Mouse (Mus musculus): ENCODE results near the gene Abca2. TPM values are rescaled to one million over a fixed set of nuclear protein-coding genes. Genes with fewer than 3 reads are reported as not detected.

Abca2 gene
- total RNA-seq, 2 experiments from 2014 or later: 12.7 to 13.8 TPM

DNA sequence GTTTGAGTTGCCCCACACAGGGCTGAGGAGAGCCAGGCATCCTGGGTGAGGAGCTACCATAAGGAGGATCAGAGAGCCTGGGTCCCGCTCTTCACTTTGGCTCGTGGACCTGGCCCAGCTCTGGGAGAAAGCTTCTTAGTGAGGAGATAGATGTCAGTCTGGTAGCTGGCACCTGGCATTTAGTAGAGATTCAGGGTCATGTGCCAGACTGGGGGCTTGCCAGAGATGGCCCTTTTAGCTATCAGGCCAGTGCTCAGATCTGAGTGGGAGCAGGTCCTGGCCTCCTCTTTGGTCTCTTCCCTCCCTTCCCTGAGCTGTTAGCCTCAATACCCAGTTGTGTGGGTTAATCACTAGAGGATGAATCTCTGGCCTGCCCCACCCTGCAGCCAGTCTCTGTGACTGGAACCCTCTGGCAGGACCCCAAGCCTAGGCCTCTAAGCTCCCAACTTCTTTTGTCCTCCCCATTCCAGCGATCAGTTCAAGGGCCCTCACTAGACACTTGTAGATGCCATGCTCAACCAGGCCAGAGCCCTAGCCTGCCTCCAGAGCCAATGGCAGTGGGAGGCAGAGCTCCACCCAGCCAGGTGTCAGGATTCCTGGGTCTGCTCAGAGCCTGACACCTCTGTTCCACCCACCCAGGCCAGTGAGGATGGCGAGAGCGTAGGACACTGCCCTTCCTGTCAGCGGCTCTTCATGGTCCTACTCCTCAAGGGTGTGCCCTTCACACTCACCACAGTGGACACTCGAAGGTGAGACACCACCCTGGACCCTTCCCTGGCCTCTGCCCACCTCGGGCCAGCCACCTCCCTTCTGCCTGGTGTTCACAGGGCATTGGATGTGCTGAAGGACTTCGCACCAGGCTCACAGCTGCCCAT is 28.8 kb downstream of the Abca2 start:
- DNase-seq (ENCODE audit: low spot score in 2 of 2): no peak

DNA sequence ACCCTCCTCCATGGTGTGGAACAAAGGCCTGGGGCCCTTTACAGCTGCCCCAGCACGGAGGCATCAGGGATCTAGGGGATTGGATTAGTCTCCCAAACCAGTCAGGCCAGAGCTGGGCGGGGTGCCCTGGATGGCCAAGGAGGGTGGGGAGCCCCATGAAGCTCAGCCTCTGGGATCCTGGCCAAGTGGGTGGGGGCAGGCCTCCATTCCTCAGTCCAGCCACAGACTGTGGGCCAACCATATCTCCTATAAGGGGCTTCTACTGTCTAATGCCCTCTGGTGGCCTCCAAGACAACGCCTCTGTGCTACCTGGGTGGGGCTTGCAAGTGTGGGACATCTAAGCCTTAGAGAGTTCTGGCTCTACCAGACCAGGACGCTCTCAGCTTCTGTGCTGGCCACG is 30.4 kb downstream of the Abca2 start:
- DNase-seq (ENCODE audit: low spot score in 2 of 2): peak; percentile 59 to 71

DNA sequence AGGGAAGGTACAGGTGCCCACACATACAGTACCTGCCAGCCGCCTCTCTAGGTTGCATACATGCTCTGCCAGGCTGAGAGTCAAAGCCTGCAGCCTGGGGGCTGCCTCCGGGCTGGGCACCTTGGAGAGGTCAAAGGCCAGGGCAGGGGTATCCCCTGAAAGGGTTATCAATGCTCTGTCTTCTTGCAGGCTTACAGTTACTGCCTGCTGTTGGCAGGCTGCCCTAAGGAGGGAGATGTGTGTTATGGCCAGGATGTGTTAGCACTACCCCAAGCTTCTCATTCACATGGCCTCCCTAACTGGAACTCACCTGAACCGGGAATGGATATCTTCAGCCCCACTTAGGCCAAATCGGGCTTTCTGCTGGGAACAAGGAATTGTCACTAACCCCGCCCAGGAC is 31.6 kb downstream of the Abca2 start:
- no peak for DNase-seq (ENCODE audit: low spot score in 2 of 2)

DNA sequence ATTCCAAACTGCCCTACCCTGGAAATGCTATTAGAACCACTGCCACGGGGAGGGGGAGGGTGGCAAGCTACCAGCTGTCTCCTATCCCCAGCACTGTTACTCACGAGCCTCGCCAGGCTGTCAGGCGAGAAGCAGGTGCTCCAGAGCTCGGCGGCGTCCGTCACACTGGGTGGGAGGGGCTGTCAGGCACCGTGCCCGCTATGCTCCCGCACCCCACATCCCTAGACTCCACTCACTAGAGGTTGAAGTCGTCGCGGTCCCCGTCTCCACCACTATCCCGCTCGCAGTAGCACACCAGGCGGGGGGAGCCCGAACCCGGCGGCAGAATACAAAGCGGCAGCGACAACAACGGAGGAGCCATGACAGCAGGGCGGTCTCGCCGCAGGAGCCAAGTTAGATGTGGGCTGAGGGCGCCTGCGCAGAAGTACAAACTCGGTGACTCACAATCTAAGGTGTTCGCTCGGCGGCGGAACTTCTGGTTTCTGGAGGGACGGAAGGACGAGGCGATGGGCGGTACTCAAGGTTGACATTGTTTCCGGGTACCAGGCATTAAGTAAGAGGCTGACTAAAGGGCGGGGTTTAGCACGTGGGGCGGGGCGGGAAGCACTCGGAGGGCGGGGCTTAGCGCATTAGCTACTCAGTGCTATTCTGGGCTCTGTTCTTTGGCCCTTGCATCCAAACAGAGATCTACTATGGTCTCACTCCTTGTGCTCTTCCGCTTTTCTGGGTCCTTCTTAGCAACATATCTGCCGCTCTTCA is 32.2 kb downstream of the Abca2 start, which contains the start of gene Paxx:
TSS of gene Paxx (minus strand) at position 544 of the 759 bp plus-strand sequence.
- DNase-seq (ENCODE audit: low spot score in 2 of 2): peak; percentile 79 to 91

DNA sequence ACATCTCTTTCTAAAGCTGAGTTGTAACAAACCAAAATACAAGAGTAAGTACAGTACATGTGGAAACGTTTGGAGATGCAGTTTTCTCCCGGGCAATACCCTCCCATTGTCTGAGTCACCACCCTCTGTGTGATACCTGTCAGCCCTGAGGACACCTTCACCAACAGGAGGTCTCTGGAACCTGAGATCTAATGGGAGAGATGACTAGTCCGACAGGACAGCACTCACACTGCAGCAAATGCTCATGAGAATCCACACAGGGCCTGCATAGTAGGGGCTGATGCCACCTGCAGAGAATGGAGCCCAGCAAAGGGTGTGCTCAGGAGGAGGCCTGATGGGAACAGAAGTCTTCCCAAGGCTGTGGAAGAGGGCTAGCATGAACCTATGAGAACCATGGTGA is 32.9 kb downstream of the Abca2 start:
- DNase-seq (ENCODE audit: low spot score in 2 of 2): no peak

DNA sequence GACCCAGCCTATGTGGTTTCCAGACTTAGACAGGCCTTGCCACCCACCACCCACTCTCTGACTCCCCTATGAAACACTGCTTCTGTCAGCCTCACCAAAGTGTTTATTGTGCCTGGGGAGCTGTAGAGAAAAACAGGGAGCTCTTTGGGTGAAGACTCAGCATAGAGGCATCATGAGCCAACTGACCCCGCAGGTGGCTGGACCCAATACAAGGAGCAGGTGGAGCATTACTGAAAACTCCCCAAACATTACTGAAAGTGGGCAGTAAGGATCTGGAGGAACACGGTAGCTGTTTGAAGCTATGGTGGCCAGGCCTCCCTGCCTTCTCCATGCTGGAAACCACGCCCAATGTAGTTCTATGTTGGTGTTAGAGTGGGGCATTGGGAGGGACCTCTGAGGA is 35.1 kb downstream of the Abca2 start:
- DNase-seq (ENCODE audit: low spot score in 2 of 2): no peak

DNA sequence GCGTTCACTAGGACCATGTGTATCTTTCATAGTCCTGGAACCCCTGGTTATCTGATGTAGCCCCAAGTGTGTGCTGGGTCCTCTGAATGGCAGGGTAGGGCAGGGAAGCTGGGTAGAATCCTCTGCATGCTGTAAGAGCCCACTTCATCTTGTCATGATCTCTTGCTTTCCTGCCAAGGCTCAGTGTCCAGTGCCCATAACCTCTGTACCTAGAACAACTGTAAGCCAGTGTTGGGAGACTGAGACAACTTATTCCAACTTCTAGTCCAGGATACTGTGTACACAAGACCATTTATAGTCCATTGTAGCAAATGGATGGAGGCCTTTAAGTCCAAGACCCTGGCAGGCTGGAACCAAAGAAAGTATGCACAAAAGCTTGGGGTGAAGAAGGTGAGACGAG is 36.8 kb downstream of the Abca2 start:
- no peak for DNase-seq (ENCODE audit: low spot score in 2 of 2)

DNA sequence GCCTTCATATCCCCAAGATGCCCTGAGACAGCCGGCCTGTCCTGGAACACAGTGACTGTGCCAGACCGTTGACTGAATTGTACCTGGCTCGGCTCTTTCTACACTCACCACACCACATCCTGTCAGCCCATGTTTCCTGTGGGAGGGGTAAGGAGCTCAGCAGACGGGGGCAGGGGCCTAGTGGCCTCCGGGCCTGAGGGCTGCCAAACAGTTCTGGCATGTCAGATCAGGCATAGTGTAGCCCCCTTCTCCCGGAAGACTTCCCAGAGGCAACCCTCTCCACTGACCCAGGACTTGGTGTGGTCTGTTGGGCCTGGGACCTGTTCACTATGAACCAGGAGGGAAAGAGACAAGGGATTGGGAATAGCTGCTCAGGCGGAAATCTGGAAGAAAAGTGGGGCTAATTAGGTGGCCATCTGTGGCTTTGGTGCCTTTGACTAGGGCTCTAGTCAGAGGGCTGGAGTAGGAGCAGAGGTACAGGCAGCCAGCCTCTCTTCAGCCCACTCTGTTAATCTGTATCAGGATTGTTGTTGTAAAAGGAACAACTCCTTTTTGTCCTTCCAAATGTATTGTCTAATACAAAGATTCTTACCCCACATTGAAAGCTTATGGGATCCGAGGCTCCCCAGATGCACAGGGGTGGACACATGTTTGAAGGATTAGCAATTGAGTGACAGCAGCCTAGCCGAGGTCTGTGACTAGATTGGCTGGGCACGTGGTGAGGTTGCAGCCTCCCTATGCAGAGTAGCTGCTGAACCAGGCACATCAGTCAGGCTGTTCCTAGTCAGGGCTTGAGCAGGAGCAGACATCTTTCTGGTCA is 37.5 kb downstream of the Abca2 start:
- no peak for DNase-seq (ENCODE audit: low spot score in 2 of 2)

DNA sequence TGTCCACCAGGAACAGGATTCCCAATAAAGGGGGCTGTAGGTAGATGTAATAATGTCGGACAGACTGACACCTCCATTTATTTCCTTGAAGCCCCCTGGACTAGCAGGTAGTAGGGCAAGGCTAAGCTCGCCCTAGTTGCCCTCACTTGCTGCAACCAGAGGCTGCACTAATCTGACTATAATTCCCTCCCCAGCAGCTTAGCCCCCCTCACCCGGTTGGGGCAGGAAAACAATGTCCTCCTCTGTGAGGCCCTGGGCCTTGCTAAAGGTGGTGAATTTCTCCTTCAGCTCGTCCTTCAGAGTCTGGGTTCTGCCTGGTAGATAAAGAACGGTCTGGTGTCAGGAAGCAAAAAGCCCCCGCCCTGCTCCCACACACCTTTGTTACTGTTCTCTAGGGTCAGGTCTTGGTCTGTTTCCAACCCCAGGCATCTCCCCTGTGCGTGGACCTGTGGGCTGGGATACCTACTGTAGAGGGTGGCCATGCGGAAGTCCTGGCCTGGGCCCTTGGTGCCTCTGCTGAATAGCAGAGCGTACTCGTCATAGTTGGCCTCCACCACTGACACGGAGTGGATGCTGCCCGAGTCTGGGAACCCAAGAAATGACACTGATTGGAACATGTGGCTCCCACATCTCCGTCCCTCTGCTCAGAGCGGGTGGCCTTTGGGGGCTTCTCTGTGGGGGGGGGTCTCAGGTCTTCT is 39.3 kb downstream of the Abca2 start:
- no peak for DNase-seq (ENCODE audit: low spot score in 2 of 2)

DNA sequence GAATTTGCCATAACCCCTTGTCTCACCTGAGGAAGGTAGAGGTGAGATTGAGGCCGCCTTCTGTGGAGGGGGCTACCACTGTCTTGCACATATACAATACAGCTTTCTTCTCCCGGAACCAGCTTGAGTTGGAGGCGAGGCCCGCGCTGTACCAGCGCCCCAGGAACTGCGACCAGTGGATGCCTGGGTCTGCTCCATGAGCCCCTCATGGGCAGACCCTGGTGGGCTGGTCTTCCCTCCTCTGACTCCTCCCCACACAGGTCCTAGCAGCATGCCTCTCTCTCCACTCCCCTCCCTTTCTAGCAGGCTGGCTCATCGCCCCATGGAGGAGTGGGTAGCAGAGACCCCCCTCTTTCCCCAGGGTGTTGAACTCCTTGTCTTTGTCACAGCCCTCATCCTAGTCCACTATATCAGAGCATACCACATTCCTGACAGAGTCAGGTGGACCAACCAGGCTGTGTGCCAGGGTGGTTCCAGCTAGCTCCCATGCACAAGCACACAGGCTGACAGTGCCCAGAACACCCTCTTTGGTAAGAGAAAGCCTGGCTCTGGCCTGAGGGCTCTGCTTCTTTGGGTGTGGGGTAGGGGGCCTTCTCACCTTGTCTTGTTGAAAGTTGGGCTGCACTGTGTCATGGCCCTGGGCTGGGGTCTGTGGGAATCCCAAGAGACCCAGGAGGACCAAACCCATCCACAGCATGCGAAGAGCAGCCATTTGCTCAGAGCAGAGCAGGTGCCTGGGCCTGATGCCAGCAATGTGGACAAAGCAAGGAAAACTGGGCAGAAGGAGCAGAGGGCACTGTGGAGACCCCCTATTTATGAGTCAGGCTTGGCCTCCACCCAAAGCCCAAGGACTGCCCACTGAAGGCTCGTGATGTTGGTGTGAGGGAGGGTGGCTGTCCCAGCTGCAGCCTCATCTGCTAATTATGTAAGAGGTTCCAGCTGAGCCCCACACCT is 40.7 kb downstream of the Abca2 start:
- no peak for DNase-seq (ENCODE audit: low spot score in 2 of 2)

DNA sequence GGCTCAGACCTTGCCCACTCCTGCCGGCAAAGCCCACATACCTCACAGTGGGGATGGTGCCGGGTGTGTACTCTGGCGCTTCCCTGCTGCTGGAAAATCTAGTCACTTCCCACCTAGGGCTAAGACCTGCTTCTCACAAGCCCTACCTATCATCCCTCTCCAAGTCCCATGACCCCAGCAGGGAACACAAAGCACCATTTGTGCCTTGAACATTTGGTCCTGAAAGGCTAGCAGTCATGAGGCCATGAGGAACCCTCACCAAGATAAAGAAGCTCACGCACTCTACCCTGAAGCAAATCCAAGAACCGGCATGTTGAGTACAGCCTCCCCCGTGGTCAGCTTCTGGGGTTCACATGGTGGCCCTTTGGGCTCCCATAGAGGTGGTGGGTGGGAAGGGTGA is 41.5 kb downstream of the Abca2 start, which contains the start of gene Ptgds:
TSS of gene Ptgds (minus strand) at position 78 of the 400 bp plus-strand sequence.
- DNase-seq (ENCODE audit: low spot score in 2 of 2): no peak

DNA sequence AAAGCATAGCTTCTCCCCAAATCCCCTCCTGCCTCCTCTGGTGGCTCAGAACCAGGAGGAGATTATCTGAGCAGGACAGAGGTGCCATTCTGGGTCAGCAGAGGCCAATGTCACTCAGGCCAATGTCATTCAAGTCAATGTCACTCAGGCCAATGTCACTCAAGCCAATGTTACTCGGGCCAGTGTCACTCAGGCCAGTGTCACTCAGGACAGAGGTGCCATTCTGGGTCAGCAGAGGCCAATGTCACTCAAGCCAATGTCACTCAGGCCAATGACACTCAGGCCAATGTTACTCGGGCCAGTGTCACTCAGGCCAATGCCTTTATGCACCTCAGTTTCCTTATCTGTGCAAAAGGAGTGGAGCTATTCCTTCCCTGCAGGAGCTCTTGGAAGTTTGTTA is 44.0 kb downstream of the Abca2 start:
- no peak for DNase-seq (ENCODE audit: low spot score in 2 of 2)

DNA sequence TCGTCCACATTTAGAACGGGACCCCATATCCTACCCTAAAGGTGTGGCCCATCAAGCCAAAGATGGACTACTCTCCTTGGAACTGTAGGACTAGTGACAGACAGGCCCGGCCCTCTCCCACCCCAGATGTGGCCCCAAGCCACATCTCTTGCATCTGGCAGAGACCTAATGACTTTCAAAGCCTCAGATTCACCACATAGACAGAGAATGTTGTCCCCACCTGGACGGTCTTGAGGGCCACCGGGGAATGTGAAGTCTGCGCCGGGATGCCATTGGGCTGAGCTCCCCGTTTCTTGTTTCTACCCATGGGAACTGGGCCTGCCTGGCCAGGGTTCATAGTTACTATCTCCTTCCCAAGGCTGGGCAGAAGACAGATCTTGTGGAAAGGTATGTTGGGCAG is 49.0 kb downstream of the Abca2 start:
- no peak for DNase-seq (ENCODE audit: low spot score in 2 of 2)

DNA sequence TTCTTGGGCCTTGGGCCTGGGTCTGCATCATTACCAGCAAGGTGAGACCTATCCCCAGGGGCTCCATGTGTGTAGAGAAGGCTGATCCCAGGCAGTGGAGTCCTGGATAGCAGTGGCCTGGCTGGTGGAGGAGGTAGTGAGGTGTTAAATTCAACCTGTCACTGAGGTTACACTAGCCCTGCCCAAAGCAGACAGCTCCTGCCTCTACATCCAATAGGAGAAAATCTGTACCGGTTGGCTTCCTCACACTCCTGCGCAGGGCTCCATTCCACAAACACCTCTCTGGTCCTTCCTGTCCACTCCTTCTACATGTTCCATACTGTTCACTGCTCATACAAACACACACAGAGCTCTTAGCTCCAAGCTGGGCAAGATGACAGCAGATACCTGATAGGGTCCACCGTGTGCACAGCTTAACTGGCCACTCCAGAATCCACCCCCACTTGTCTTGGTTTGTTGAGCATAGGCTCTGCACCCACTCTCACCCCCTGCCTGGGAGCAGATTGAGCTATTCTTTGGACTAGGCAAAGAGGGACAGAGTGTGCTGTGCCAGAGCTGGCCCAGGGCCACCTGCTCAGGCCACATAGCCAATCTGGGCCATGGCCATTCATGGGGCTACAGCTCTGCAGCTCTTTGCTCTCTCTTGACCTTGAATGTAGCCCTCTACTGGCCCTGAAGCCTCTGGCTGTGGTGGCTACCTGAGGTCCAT is 49.6 kb downstream of the Abca2 start:
- no peak for DNase-seq (ENCODE audit: low spot score in 2 of 2)

DNA sequence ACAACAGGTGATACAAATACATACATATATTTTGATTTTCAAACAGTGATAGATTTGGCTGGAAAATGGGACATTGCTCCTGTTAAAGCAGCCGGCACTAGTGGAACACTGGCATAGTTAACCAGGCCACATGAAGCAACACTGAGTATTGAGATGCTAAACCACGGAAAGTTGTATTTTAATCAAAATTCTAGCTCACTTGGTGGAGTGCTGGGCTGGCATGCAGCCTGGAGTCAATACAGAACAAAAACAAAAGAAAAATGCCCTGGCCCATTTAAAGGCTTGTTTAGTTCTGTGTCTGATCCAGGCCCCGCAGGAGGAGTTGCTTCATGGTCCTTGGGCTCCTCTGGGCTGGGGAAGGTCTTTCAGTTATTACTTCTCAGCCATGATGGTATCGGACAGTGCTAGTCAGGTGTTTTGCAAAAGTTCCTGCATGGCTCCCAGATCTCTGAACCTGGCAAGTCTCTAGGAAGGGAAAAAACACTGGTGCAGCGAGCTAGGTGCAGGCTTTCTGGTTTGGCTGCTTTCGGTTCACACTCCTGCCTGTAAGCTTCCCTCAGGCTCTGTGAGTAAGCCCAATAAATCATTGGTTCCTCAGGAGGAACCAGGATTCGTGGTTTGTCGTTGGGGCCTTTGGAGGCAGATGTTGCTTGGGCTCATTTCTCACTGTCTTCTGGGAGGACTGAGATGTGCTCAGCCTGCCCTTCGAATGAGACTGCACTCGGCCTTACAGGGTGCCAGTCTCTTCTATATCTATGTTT is 51.2 kb downstream of the Abca2 start:
- no peak for DNase-seq (ENCODE audit: low spot score in 2 of 2)

DNA sequence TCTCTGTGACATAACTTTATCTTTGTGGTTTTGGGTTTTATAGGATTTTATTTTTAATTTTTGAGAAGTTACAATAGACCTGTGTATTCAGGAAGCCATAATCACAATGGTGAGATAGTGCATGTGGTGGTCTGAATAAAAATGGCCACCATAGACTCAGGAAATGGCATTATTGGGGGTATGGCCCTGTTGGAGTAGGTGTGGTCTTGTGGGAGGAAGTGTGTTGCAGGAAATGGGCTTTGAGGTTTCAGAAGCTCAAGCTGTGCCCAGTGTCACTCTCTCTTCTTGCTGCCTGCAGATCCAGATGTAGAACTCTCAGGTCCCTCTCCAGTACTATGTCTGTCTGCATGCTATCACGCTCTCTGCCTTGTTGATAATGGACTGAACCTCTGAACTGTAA is 52.0 kb downstream of the Abca2 start:
- DNase-seq (ENCODE audit: low spot score in 2 of 2): no peak

DNA sequence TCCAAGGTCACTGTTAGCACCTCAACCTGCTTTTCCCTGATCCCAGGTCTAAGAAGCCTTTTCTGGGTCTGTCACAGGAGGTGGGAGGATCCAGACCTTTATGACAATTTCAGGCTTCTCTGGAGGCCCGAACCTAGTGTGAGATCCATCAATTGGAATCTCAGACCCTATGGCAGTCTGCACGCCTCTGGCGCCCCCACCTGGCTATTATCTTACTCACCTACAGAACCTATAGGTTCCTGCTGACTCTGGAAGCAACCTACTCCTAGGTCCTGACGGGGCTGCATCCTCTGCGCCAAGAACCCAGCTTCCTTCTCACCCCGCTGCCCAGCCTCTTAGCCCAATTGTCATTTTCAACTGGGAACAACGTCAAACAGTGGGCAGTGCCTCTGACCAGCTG is 54.5 kb downstream of the Abca2 start:
- no peak for DNase-seq (ENCODE audit: low spot score in 2 of 2)

DNA sequence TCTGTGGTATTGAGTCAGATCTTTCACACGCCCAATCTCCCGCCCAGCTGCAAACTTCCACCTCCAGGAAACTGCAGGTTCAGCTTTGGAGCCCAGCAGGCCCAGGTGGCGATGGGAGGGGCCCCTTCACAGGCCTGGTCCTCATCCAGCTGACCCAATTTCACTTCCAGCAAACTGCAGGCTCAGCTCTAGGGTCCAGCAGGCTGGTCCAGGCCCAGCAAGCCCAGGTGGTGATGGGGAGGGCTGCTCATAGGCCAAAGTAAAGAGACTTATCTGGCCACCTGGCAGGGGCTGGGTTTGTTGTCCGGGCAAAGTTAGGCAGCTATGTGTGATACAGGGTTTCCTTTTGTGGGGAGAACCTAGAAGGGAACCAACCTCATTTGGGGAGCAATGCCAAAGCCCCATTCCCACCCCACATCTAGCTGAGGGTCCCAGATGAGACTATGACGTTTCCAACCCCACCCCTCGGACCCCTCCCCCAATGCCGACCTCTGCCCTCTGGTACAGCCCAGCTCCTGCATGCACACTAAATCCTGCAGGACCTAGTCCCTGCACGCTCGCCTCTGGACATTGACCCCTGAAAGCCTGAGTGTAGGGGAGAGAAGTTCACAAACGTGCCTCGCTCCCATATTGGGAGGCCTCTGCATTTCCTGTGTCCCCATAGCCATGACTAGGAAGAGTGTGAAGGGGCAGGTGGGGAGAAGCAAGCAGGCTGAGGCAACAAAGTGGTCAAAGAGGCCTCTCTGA is 56.6 kb downstream of the Abca2 start:
- no peak for DNase-seq (ENCODE audit: low spot score in 2 of 2)
